Mouse (Mus musculus) olfactory bulb, adult 2 months (tissue): ENCODE results near the gene Bicc1.

ENCODE experiments used
- CTCF ChIP-seq: fragments of 200-500 bp; IDR thresholded peaks from 2 replicates; pipeline ENCODE4 v1.5.1; 2012; ENCODE audit warnings: low read depth, mild to moderate bottlenecking, low read length, moderate library complexity; ENCODE audit not compliant: insufficient read depth
- POLR2A ChIP-seq: fragments of 200-500 bp; IDR thresholded peaks from 2 replicates; pipeline ENCODE4 v1.6.1; 2012; ENCODE audit warnings: mild to moderate bottlenecking, low read depth, low read length, moderate library complexity; ENCODE audit not compliant: insufficient read depth

DNA sequence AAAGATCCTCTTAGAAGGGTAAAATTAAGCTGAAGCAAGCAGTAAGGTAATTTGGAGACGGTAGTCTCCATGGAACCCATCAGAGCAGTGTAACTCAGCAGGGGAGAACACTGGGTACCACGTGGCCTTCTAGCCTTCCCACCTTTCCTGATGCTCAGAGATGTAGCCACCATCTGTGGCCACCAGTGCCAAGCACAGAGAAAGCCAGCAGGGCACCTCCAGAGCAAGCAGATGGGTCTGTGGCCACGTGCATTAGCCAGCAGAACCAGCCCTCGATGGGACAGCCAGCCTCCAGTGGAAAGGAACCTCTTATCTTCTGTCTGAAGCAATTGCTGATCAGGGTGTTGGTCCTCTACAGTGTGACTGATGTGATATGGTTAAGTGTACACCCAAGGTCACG lies 172.1 kb downstream of the Bicc1 start:
- no peak for TF ChIP-seq POLR2A
- TF ChIP-seq CTCF = no peak
